Mouse (Mus musculus) urinary bladder, adult 18-20 months (tissue): Measurements from ENCODE around the gene Gm21972.

Source experiments
- DNase-seq, 2 experiments: peaks; one replicate each; pipeline ENCODE4 v3.0.0; 2022; ENCODE audit warnings: low spot score in 2 of 2, mixed read lengths in 2 of 2

Gene Gm21972

DNA sequence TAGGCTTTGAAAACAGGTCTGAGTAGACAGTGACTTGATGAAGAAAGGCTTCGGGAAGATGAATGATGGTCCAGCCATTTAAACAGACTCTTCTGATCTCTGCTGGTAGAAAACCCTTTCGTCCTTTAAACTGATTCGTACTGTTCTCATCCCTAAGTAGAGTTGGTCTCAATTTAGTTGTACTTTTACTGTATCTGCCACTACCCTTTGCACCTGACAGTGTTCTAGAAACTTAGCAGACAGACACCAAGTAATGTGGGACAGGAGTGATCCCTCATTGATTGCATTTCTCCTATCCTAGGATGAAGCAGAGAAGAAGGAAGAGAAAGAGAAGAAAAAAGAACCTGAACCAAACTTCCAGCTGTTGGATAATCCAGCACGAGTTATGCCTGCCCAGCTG lies at the start of gene Gm21972:
Gm21972 (plus strand) TSS at position 301 of the 400 bp plus-strand sequence.
- no peak for DNase-seq

DNA sequence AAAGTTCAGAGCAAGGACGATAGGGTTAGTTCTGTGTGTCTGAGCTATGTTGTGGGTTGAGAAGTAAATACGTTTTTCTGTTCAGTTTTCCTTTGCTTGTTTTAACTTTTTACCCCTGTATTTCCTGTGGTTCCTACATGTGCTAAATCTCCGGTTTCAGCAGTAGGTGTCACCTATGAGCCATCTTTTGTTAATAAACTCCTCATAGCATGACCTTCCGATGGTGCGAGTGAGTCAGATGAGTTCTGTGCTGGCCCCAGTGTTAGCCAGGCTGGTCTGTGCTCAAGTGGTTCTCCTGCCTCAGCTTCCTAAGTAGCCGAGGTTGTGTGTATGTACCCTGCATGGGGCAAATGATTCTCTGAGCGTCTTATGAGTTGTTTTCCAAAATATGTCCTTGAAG lies 39.0 kb upstream of the Gm21972 start:
- DNase-seq = no peak

- no peak for DNase-seq
These were observed 28.4 kb upstream of the Gm21972 start for GRCm38 (mm10) chr1:86105054-86105453.

DNA sequence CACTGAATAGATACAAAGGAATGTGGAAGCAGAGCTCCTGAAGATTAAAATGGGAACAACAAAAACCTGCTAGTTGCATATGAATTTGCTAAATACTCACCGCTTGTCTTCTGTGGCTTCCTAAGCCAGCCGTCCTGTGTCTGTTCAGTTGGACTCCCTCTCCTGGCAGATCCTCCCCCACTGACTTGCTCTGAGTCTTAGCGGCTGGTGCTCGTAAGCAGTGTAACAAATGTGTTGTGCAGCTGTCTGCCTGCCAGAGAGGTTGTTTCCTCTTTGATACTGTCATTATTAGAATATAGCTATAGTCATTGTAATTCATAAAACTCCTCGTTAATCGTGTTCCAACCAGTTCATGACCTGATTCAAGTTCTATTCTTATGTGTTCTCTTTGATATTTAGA lies 21.7 kb upstream of the Gm21972 start, which contains the start of gene Htr2b:
Htr2b (minus strand) TSS at position 192 of the 400 bp plus-strand sequence.
- DNase-seq = peak in 1 of 2 experiments; percentile 28

GRCm38 (mm10) chr1:86114141-86114540 lies 19.3 kb upstream of the Gm21972 start:
- no peak for DNase-seq

DNA sequence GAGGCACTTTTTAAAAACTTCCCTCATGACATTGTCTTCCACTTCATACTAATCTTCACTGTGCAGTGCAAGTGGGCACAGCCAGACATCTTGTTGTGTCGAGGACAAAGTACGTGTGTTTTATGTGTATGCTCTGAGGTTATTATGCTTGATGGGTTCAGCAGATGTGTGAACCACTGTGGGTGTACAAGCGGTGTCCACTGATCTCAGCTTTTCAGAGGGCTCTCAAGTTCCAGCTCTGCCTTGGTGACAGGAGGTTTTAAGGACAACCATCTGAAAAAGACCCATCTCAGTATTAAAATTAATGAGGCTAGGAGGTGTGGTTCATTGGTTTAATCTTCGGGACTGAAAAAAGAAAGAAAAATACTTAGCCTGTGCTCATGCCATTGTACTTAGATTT lies 13.9 kb upstream of the Gm21972 start:
- DNase-seq = no peak

DNA sequence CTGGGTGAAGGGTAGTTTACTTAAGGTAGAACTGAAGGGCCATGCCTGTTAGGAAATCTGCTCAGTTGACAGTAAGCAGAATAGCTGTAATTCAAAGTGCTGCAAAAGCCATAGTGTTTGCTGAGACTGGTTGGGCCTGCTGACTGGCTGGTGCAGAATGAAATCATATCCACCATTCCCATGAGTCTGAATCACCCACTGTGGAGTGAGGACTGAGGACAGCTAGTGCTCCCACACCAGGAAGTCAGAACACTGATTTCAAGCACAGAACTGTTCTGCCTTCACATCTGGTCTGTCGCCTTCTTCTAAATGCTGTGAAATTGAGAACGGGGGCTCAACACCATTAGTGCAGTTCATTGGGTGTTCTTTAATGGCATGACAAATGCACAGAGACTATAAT lies 7.4 kb upstream of the Gm21972 start:
- DNase-seq = no peak

DNA sequence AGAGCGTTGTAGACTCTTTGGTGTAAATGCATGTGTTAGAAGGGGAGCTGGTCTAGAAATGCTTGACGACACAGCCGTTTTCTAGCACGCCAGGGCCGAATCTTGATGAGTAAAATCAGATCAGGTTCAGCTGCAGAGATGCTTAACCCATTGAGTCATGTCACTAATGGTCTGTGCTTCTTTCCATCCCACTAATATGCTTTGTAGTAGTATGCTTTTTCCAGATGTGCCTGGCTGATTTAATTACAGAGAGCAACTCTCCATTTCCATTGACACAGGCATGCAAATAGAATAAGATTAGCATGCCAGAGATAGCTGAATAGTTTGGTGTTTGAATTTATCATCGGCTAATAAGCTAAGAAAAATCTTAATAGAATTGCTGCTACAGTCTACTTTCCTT lies 1.9 kb downstream of the Gm21972 start:
- DNase-seq = no peak

GRCm38 (mm10) chr1:86141081-86141480 lies 7.6 kb downstream of the Gm21972 start:
- no peak for DNase-seq

GRCm38 (mm10) chr1:86143165-86143564 lies 9.7 kb downstream of the Gm21972 start:
- DNase-seq = no peak

- DNase-seq = no peak
These were observed 10.8 kb downstream of the Gm21972 start for GRCm38 (mm10) chr1:86144001-86144944.

DNA sequence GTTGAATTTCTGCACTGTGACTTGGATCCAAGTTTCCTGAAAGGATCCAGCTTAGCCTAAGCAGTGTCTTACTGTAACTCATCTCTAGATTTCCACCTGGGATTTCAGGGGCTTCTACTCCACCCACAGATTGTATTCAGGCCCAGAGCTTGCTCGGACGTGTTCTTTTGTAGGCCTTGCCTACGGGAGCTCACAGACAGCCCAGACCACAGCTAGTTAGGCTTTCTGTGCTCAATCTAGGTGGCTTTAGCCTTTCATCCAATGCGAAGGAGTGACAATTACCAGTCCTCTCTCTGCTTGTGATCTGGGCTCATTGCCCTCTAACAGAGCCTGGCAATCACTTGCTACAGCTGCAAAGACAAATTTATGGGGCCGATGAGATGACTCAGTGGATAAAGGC lies 12.9 kb downstream of the Gm21972 start:
- DNase-seq = no peak

GRCm38 (mm10) chr1:86147557-86147956 lies 14.1 kb downstream of the Gm21972 start:
- no peak for DNase-seq

GRCm38 (mm10) chr1:86148161-86148560 lies 14.7 kb downstream of the Gm21972 start:
- no peak for DNase-seq

- DNase-seq = no peak
These were observed 17.5 kb downstream of the Gm21972 start for GRCm38 (mm10) chr1:86150929-86151328.

GRCm38 (mm10) chr1:86151376-86151775 lies 17.9 kb downstream of the Gm21972 start:
- no peak for DNase-seq

DNA sequence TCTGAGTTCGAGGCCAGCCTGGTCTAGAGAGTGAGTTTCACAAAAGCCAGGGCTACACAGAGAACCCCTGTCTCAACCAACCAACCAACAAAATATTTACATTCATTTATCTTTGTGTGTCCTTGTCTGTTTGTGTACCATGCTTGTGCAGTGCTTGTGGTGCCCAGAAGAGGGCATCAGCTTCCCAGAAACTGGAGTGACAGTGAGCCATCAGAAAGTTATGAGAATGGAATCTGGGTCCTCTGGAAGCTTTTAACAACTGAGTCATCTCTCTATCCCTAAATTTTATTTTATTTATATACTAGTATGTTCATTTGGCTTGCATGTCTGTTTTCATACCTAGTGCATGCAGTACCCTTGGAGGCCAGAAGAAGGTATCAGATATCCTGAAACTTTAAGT lies 19.2 kb downstream of the Gm21972 start:
- no peak for DNase-seq

GRCm38 (mm10) chr1:86154133-86154823 lies 20.8 kb downstream of the Gm21972 start, which contains the start of gene Armc9:
Armc9 (plus strand) TSS chr1:86154780.
- peak; percentile 85 to 94 for DNase-seq

DNA sequence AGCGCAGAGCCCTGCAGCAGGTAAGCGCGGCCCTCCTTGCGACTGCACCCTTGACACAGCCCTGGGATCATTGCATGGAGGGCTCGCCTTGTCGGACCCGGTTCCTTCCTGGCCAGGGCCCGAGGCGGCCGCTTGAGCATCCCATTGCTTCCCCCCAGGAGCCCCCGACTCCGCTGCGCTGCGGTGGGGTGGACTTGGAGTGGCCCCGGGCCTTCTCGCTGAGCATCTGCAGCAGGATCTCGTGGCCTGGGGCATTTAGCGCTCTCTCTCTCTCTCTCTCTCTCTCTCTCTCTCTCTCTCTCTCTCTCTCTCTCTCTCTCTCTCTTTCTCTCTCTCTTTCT lies 21.4 kb downstream of the Gm21972 start:
- DNase-seq = no peak

DNA sequence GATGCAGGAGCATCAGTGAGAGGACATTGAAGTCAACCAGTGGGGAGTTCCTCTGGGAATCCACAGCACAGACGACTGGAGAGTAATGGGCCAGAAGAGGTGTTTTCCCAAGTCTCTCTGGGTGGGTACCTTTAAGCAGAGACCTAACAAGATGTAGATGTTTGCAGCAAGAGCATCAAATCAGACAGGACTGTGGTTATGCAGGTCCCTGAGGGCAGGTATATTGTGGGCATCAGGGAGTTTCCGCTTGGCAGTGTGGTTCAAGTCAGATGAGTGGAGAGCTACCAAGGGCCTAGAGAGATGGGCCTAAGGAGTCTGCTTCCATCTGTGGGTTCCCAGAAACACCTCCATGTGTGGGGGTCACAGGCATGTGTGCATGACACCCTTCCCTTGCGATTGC lies 22.6 kb downstream of the Gm21972 start:
- no peak for DNase-seq

GRCm38 (mm10) chr1:86156595-86156994 lies 23.2 kb downstream of the Gm21972 start:
- DNase-seq = no peak

- DNase-seq = no peak
These were observed 26.6 kb downstream of the Gm21972 start for GRCm38 (mm10) chr1:86160059-86160458.

GRCm38 (mm10) chr1:86160479-86160878 lies 27.0 kb downstream of the Gm21972 start:
- DNase-seq = no peak
